Mouse (Mus musculus) thymus, adult 2 months (tissue): ENCODE data around the gene Myl10.

ENCODE experiments used
- CTCF ChIP-seq: fragments of 200-500 bp; IDR thresholded peaks from 2 replicates; pipeline ENCODE4 v1.5.1; 2012; ENCODE audit warnings: mild to moderate bottlenecking, control low read depth, low read length, moderate library complexity, borderline replicate concordance; ENCODE audit not compliant: control insufficient read depth, poor library complexity, insufficient read depth; ENCODE audit errors: extremely low read depth
- POLR2A ChIP-seq: fragments of 200-500 bp; IDR thresholded peaks from 2 replicates; pipeline ENCODE4 v1.6.1; 2012; ENCODE audit warnings: mild to moderate bottlenecking, low read length, control low read depth, moderate library complexity; ENCODE audit not compliant: control insufficient read depth, poor library complexity, insufficient read depth; ENCODE audit errors: extremely low read depth

DNA sequence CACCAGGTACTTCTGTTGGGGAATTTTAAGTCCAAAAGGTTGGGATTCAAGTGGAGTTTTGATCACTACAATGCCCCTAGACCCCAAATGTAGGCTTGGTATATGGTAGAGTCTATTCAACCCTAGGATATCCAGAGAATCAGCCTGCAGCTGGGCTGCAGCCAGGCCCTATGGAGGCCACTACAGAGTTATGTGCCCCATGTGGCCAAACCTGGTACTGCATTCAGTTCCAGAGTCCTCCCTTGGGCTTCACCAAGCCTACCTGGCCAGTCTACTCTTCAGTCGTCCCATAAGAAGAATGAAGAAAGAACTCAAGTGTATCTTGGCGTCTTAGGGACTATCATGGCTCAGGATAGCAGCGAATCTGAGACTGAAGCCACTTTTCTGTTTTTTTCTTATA is 10.8 kb downstream of the Myl10 start:
- TF ChIP-seq CTCF (peak; percentile 72; the same call in 1 of the 2 replicates), POLR2A (no peak)
